Mouse (Mus musculus): Measurements from ENCODE around the gene Egfl7.

Gene Egfl7

GRCm38 (mm10) chr2:26566221-26566620, 13.6 kb upstream of the Egfl7 start:
- no peak for DNase-seq (ENCODE audit: low read depth, low spot score)

GRCm38 (mm10) chr2:26570034-26570433, 9.8 kb upstream of the Egfl7 start:
- DNase-seq (ENCODE audit: low read depth, low spot score): peak; percentile 46

- DNase-seq (ENCODE audit: low read depth, low spot score): no peak
Observed at GRCm38 (mm10) chr2:26571400-26571799, 8.4 kb upstream of the Egfl7 start.

- no peak for DNase-seq (ENCODE audit: low read depth, low spot score)
Observed at GRCm38 (mm10) chr2:26571826-26572225, 8.0 kb upstream of the Egfl7 start.

- no peak for DNase-seq (ENCODE audit: low read depth, low spot score)
Observed at GRCm38 (mm10) chr2:26573396-26573795, 6.4 kb upstream of the Egfl7 start.

GRCm38 (mm10) chr2:26573807-26574206, 6.0 kb upstream of the Egfl7 start:
- DNase-seq (ENCODE audit: low read depth, low spot score): no peak

GRCm38 (mm10) chr2:26574862-26575261, 5.0 kb upstream of the Egfl7 start:
- DNase-seq (ENCODE audit: low read depth, low spot score): no peak

GRCm38 (mm10) chr2:26575378-26575777, 4.4 kb upstream of the Egfl7 start:
- DNase-seq (ENCODE audit: low read depth, low spot score): no peak

GRCm38 (mm10) chr2:26575865-26576264, 3.9 kb upstream of the Egfl7 start:
- DNase-seq (ENCODE audit: low read depth, low spot score): no peak

GRCm38 (mm10) chr2:26576462-26576861, 3.4 kb upstream of the Egfl7 start:
- no peak for DNase-seq (ENCODE audit: low read depth, low spot score)

GRCm38 (mm10) chr2:26578369-26578768, 1.4 kb upstream of the Egfl7 start:
- DNase-seq (ENCODE audit: low read depth, low spot score): no peak

GRCm38 (mm10) chr2:26580751-26581150, 937 bp downstream of the Egfl7 start:
- DNase-seq (ENCODE audit: low read depth, low spot score): no peak

- no peak for DNase-seq (ENCODE audit: low read depth, low spot score)
Observed at GRCm38 (mm10) chr2:26582203-26582602, 2.4 kb downstream of the Egfl7 start.

GRCm38 (mm10) chr2:26582741-26583140, 2.9 kb downstream of the Egfl7 start:
- DNase-seq (ENCODE audit: low read depth, low spot score): no peak

- DNase-seq (ENCODE audit: low read depth, low spot score): no peak
Observed at GRCm38 (mm10) chr2:26583640-26584039, 3.8 kb downstream of the Egfl7 start.

- no peak for DNase-seq (ENCODE audit: low read depth, low spot score)
Observed at GRCm38 (mm10) chr2:26585713-26586112, 5.9 kb downstream of the Egfl7 start.

- DNase-seq (ENCODE audit: low read depth, low spot score): peak; percentile 64
Observed at GRCm38 (mm10) chr2:26586294-26587043, 6.7 kb downstream of the Egfl7 start, which contains the start of gene Gm20532. Gm20532 (plus strand) TSS chr2:26586639.

- DNase-seq (ENCODE audit: low read depth, low spot score): peak; percentile 26
Observed at GRCm38 (mm10) chr2:26587044-26587405, 7.2 kb downstream of the Egfl7 start.

- no peak for DNase-seq (ENCODE audit: low read depth, low spot score)
Observed at GRCm38 (mm10) chr2:26588573-26588972, 8.8 kb downstream of the Egfl7 start.

- DNase-seq (ENCODE audit: low read depth, low spot score): no peak
Observed at GRCm38 (mm10) chr2:26589284-26589683, 9.5 kb downstream of the Egfl7 start.

GRCm38 (mm10) chr2:26590282-26590681, 10.5 kb downstream of the Egfl7 start:
- DNase-seq (ENCODE audit: low read depth, low spot score): no peak

GRCm38 (mm10) chr2:26590962-26591361, 11.1 kb downstream of the Egfl7 start:
- DNase-seq (ENCODE audit: low read depth, low spot score): no peak

GRCm38 (mm10) chr2:26591416-26591815, 11.6 kb downstream of the Egfl7 start:
- DNase-seq (ENCODE audit: low read depth, low spot score): no peak

Measured in embryo, embryonic 11.5 days (tissue).